Mouse (Mus musculus): ENCODE measurements at regions not wholly inside any gene's neighbourhood (a gene's known extent, or its start where the extent isn't known, plus 50 kb on each side); places are given as distances from the start of the nearest gene placed in this dataset.

GRCm38 (mm10) chr2:110426881-110427280 lies 63.9 kb upstream of the Fibin start:
- TF ChIP-seq CTCF (conservative IDR thresholded peaks at IDR 0.05) = no peak
- Histone ChIP-seq H3K4me3 (no peak overlapping the region), H3K27ac (no peak overlapping the region)
- no peak for DNase-seq (ENCODE audit: low spot score in 2 of 2)

DNA sequence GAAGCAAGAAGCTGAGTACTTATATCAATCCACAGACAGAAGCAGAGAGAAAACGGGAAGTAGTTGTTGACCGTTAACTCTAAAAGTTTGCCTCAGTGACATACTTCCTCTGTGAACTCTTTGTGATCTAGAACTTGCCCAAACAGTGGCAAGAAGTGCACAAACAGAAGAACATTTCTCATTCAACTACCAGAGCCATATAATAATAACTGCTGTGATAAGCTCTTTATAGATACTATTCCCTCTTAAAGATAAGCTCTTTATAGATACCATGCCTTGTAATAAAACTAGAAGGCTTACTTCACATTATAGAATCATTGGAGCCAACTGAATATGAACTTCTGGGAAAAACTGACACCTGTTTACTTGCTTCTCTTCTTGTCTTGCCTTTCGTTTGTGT lies 89.7 kb upstream of the Fibin start:
- Histone ChIP-seq H3K4me3 (no peak overlapping the region), H3K27ac (no peak overlapping the region)
- DNase-seq (ENCODE audit: low spot score in 2 of 2) = no peak
- TF ChIP-seq CTCF (conservative IDR thresholded peaks at IDR 0.05) = no peak

DNA sequence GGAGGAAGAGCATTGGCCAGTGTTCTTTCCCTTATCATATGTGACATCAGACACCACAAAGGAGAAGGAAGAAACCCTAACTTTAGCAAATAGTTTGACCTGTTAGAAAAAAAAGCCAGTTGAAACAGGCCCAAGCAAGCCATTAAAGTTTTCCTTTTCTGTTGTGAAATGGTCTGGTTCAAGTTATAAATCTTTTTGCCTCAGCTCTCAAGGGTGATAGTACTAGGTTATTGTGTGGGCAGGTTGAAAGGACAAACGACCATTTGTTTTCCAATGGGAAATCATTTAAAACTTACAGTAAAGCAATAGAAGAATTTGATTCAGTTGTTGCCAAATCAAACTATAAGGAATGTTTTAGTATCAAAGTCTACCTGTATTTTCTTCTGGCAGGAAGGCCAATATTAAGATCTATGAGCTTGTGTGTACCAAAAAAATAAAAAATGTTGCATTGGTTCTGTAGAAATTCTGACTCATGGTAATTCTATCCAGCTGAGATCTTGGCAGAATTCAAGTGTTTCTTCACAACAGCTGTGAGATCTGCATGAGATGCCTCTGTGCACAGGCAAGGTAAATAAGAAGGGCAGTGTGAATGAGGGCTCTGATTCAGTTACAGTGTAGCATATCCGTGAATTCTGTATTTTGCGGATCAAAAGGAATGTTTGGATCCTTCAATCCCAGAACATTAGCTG lies 109.5 kb upstream of the Fibin start:
- H3K27ac ChIP-seq = no peak overlapping the region
- no peak overlapping the region for H3K4me3 ChIP-seq
- no peak for DNase-seq (ENCODE audit: low spot score in 2 of 2)
- TF ChIP-seq CTCF (conservative IDR thresholded peaks at IDR 0.05) = no peak

- DNase-seq (ENCODE audit: low spot score in 2 of 2) = peak; percentile 44 to 76
- Histone ChIP-seq H3K27ac (peak overlapping the region; percentile 52), H3K4me3 (no peak overlapping the region)
- TF ChIP-seq CTCF (conservative IDR thresholded peaks at IDR 0.05) = no peak
Observed at GRCm38 (mm10) chr2:110476591-110476990, 113.6 kb upstream of the Fibin start.

- Histone ChIP-seq H3K4me3 (no peak overlapping the region), H3K27ac (no peak overlapping the region)
- TF ChIP-seq CTCF (conservative IDR thresholded peaks at IDR 0.05) = no peak
- DNase-seq (ENCODE audit: low spot score in 2 of 2) = no peak
Observed at GRCm38 (mm10) chr2:110481327-110481726, 115.8 kb upstream of the Slc5a12 start.

DNA sequence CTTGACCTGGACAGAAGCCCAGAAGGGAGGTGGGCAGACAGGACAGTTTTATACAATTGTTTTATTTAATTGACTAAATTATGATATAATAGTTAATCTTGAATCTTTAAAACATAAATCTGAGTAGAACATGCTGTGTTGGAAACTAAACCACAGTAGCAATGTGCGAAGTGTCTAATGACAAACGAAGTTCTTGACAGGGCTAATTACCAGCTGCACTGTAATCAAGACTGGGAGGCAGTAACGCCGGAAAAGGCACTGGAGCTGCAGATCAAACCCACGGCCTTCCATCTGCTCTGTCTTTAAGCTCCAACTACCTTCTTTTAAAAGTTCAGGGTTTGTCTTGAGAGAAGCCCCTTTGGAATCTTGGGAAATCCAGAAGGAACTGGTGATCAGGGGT lies 110.9 kb upstream of the Slc5a12 start:
- no peak for TF ChIP-seq CTCF (conservative IDR thresholded peaks at IDR 0.05)
- peak in 1 of 2 experiments; percentile 11 for DNase-seq (ENCODE audit: low spot score in 2 of 2)
- peak overlapping the region; percentile 25; the same call in 1 of the 2 replicates for H3K27ac ChIP-seq

GRCm38 (mm10) chr2:110486724-110487123 lies 110.4 kb upstream of the Slc5a12 start:
- Histone ChIP-seq H3K27ac (peak overlapping the region; percentile 25; the same call in 1 of the 2 replicates), H3K4me3 (no peak overlapping the region)
- DNase-seq (ENCODE audit: low spot score in 2 of 2) = no peak
- TF ChIP-seq CTCF (conservative IDR thresholded peaks at IDR 0.05) = no peak

More for the DNA sequence above, 110.9 kb upstream of the Slc5a12 start:
- H3K4me3 ChIP-seq = no peak overlapping the region

GRCm38 (mm10) chr2:110487950-110488349 lies 109.1 kb upstream of the Slc5a12 start:
- no peak for TF ChIP-seq CTCF (conservative IDR thresholded peaks at IDR 0.05)
- DNase-seq (ENCODE audit: low spot score in 2 of 2) = no peak
- Histone ChIP-seq H3K27ac (no peak overlapping the region), H3K4me3 (no peak overlapping the region)

DNA sequence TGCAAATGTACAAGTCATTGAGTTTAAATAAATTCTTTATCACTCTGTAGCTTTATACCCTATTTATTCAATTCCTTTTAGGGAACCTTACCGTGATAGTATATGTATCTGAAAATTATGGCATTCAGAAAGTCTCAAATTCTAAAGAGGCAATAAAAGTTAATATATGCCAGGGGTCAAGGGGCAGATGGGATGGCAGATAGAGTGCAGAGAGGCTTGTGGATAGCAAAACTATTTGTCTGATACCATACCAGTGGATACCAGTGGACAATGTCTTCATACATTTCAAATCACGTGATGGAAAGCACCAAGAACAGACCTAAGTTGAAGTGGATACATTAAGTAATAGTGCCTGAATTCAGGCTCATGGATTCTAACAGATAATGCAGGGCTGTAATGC lies 95.3 kb upstream of the Slc5a12 start:
- TF ChIP-seq CTCF (conservative IDR thresholded peaks at IDR 0.05) = no peak
- Histone ChIP-seq H3K27ac (no peak overlapping the region), H3K4me3 (no peak overlapping the region)
- no peak for DNase-seq (ENCODE audit: low spot score in 2 of 2)

- no peak overlapping the region for H3K4me3 ChIP-seq
- no peak overlapping the region for H3K27ac ChIP-seq
Observed at GRCm38 (mm10) chr2:110508162-110508748, 88.8 kb upstream of the Slc5a12 start.

GRCm38 (mm10) chr2:110523173-110523803 lies 73.8 kb upstream of the Slc5a12 start:
- no peak for DNase-seq (ENCODE audit: low spot score in 2 of 2)
- H3K27ac ChIP-seq = no peak overlapping the region
- no peak overlapping the region for H3K4me3 ChIP-seq
- no peak for TF ChIP-seq CTCF (conservative IDR thresholded peaks at IDR 0.05)

More at GRCm38 (mm10) chr2:110508162-110508748, 88.8 kb upstream of the Slc5a12 start:
- no peak for TF ChIP-seq CTCF (conservative IDR thresholded peaks at IDR 0.05)
- no peak for DNase-seq (ENCODE audit: low spot score in 2 of 2)

DNA sequence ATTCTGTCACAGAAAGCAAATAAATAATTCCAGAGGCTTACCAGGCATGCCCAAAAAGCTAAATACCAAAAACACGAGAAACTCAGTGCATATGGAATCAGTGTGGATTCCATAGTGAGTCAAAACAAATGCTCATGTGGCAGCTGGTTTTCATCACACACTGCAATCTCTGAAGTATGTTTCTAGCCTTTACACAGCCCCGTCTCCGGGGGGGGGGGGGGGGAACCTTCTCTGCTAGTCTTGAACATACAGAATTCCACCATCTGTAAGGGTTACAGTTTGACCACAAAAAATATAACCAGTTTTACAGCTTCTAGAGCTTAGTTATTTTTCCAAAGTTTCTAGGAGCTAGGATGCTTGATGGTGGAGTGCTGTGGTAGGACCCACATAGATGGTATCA lies 68.9 kb upstream of the Slc5a12 start:
- no peak overlapping the region for H3K4me3 ChIP-seq
- H3K27ac ChIP-seq = no peak overlapping the region
- no peak for TF ChIP-seq CTCF (conservative IDR thresholded peaks at IDR 0.05)
- no peak for DNase-seq (ENCODE audit: low spot score in 2 of 2)

DNA sequence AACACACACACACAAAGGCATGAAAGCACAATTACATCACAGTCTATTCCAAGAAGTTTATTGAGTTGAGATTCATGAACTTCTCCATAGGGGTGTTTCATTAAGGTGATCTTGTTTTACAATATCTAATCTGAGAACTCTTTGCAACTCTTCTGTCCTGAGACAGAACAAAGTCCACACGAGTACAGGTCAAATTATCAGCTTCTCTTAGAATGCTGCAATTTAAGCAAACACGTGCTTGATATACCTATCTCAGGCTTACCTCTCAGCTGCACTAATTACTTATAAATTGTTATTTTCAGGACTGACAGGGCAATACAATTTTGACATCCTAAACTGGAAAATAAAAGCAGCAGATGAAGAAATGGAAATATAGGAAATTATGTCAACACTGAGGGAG lies 57.0 kb upstream of the Slc5a12 start:
- DNase-seq (ENCODE audit: low spot score in 2 of 2) = no peak
- H3K4me3 ChIP-seq = no peak overlapping the region
- TF ChIP-seq CTCF (conservative IDR thresholded peaks at IDR 0.05) = no peak
- H3K27ac ChIP-seq = no peak overlapping the region

Measured in layer of hippocampus, adult 2 months (tissue).